Mouse (Mus musculus): ENCODE results near the gene Cmtr1. TPM values are rescaled to one million over a fixed set of nuclear protein-coding genes. Genes with fewer than 3 reads are reported as not detected.

The Cmtr1 gene
- polyA plus RNA-seq, 1 experiment, result 55.7 TPM

- H3ac ChIP-seq (ENCODE audit: control insufficient read depth, insufficient read length), result no peak overlapping the region
- H3K27me3 ChIP-seq (ENCODE audit: control insufficient read depth, insufficient read depth, insufficient read length), result no peaks in the 10 kb centered on the region
- H3K4me2 ChIP-seq (ENCODE audit: low read depth), result no peak overlapping the region
- no peak for TF ChIP-seq SRF (IDR thresholded peaks at IDR 0.05; ENCODE audit: control insufficient read depth, insufficient read length, low read depth)
- TF ChIP-seq MYOG (IDR thresholded peaks at IDR 0.05; ENCODE audit: control insufficient read depth in 1 of 3, insufficient read depth in 1 of 3, insufficient read length in 2 of 3, low read depth in 2 of 3), result no peak
- TF ChIP-seq USF1 (IDR thresholded peaks at IDR 0.05; ENCODE audit: low read depth), result no peak
- TF ChIP-seq REST (IDR thresholded peaks at IDR 0.05; ENCODE audit: insufficient read depth, insufficient read length), result no peak
- no peak for TF ChIP-seq MYOD1 (IDR thresholded peaks at IDR 0.05; ENCODE audit: control insufficient read depth in 1 of 3, insufficient read length in 2 of 3, low read depth in 2 of 3)
- no peak for TF ChIP-seq POLR2AphosphoS2 (IDR thresholded peaks at IDR 0.05; ENCODE audit: insufficient read length, low read depth)
- no peak for TF ChIP-seq CEBPB (IDR thresholded peaks at IDR 0.05; ENCODE audit: insufficient read depth, poor library complexity, severe bottlenecking)
- TF ChIP-seq TCF12 (IDR thresholded peaks at IDR 0.05; ENCODE audit: insufficient read depth, poor library complexity, severe bottlenecking), result no peak
- no peak for TF ChIP-seq TCF3 (IDR thresholded peaks at IDR 0.05; ENCODE audit: insufficient read length, low read depth)
- TF ChIP-seq E2F4 (IDR thresholded peaks at IDR 0.05; ENCODE audit: insufficient read depth), result no peak
- TF ChIP-seq MAX (IDR thresholded peaks at IDR 0.05; ENCODE audit: low read depth), result no peak
- TF ChIP-seq POLR2A (IDR thresholded peaks at IDR 0.05; ENCODE audit: insufficient read length, low read depth), result no peak
- no peak overlapping the region for H3K4me3 ChIP-seq
- H3K79me2 ChIP-seq (ENCODE audit: control insufficient read depth, insufficient read depth), result no peaks in the 10 kb centered on the region
- peaks cover 34% of the 10 kb centered on the region for H3K36me3 ChIP-seq (ENCODE audit: control insufficient read depth, insufficient read depth)
Observed at GRCm38 (mm10) chr17:29692827-29693226, 32.4 kb downstream of the Cmtr1 start.

GRCm38 (mm10) chr17:29693571-29693970 lies 33.2 kb downstream of the Cmtr1 start:
- H3ac ChIP-seq (ENCODE audit: control insufficient read depth, insufficient read length), result no peak overlapping the region
- peaks cover 36% of the 10 kb centered on the region for H3K36me3 ChIP-seq (ENCODE audit: control insufficient read depth, insufficient read depth)
- H3K27me3 ChIP-seq (ENCODE audit: control insufficient read depth, insufficient read depth, insufficient read length), result no peaks in the 10 kb centered on the region
- no peak for TF ChIP-seq MAX (IDR thresholded peaks at IDR 0.05; ENCODE audit: low read depth)
- TF ChIP-seq MYOG (IDR thresholded peaks at IDR 0.05; ENCODE audit: control insufficient read depth in 1 of 3, insufficient read depth in 1 of 3, insufficient read length in 2 of 3, low read depth in 2 of 3), result peak in 1 of 3 experiments; percentile 19
- H3K4me2 ChIP-seq (ENCODE audit: low read depth), result no peak overlapping the region
- no peak overlapping the region for H3K4me3 ChIP-seq
- no peaks in the 10 kb centered on the region for H3K79me2 ChIP-seq (ENCODE audit: control insufficient read depth, insufficient read depth)

GRCm38 (mm10) chr17:29694516-29694915 lies 34.1 kb downstream of the Cmtr1 start:
- Histone ChIP-seq H3ac (ENCODE audit: control insufficient read depth, insufficient read length) (no peak overlapping the region), H3K4me2 (ENCODE audit: low read depth) (no peak overlapping the region), H3K36me3 (ENCODE audit: control insufficient read depth, insufficient read depth) (peaks cover 39% of the 10 kb centered on the region), H3K27me3 (ENCODE audit: control insufficient read depth, insufficient read depth, insufficient read length) (no peaks in the 10 kb centered on the region), H3K4me3 (no peak overlapping the region), H3K79me2 (ENCODE audit: control insufficient read depth, insufficient read depth) (no peaks in the 10 kb centered on the region)
- TF ChIP-seq USF1 (IDR thresholded peaks at IDR 0.05; ENCODE audit: low read depth) (no peak), CEBPB (IDR thresholded peaks at IDR 0.05; ENCODE audit: insufficient read depth, poor library complexity, severe bottlenecking) (no peak), MAX (IDR thresholded peaks at IDR 0.05; ENCODE audit: low read depth) (no peak), MYOG (IDR thresholded peaks at IDR 0.05; ENCODE audit: control insufficient read depth in 1 of 3, insufficient read depth in 1 of 3, insufficient read length in 2 of 3, low read depth in 2 of 3) (no peak), POLR2A (IDR thresholded peaks at IDR 0.05; ENCODE audit: insufficient read length, low read depth) (no peak), POLR2AphosphoS2 (IDR thresholded peaks at IDR 0.05; ENCODE audit: insufficient read length, low read depth) (no peak), E2F4 (IDR thresholded peaks at IDR 0.05; ENCODE audit: insufficient read depth) (no peak), TCF3 (IDR thresholded peaks at IDR 0.05; ENCODE audit: insufficient read length, low read depth) (no peak), REST (IDR thresholded peaks at IDR 0.05; ENCODE audit: insufficient read depth, insufficient read length) (no peak), MYOD1 (IDR thresholded peaks at IDR 0.05; ENCODE audit: control insufficient read depth in 1 of 3, insufficient read length in 2 of 3, low read depth in 2 of 3) (no peak)

GRCm38 (mm10) chr17:29696940-29697339 lies 36.5 kb downstream of the Cmtr1 start:
- no peak overlapping the region for H3ac ChIP-seq (ENCODE audit: control insufficient read depth, insufficient read length)
- H3K4me2 ChIP-seq (ENCODE audit: low read depth), result no peak overlapping the region
- no peak for TF ChIP-seq CEBPB (IDR thresholded peaks at IDR 0.05; ENCODE audit: insufficient read depth, poor library complexity, severe bottlenecking)
- TF ChIP-seq MYOD1 (IDR thresholded peaks at IDR 0.05; ENCODE audit: control insufficient read depth in 1 of 3, insufficient read length in 2 of 3, low read depth in 2 of 3), result no peak
- no peak for TF ChIP-seq TCF12 (IDR thresholded peaks at IDR 0.05; ENCODE audit: insufficient read depth, poor library complexity, severe bottlenecking)
- no peak for TF ChIP-seq POLR2A (IDR thresholded peaks at IDR 0.05; ENCODE audit: insufficient read length, low read depth)
- TF ChIP-seq SRF (IDR thresholded peaks at IDR 0.05; ENCODE audit: control insufficient read depth, insufficient read length, low read depth), result no peak
- no peak overlapping the region for H3K4me3 ChIP-seq
- no peaks in the 10 kb centered on the region for H3K79me2 ChIP-seq (ENCODE audit: control insufficient read depth, insufficient read depth)
- no peaks in the 10 kb centered on the region for H3K27me3 ChIP-seq (ENCODE audit: control insufficient read depth, insufficient read depth, insufficient read length)
- H3K36me3 ChIP-seq (ENCODE audit: control insufficient read depth, insufficient read depth), result peaks cover 45% of the 10 kb centered on the region

- Histone ChIP-seq H3K36me3 (ENCODE audit: control insufficient read depth, insufficient read depth) (peaks cover 45% of the 10 kb centered on the region), H3K4me3 (no peak overlapping the region), H3K4me2 (ENCODE audit: low read depth) (no peak overlapping the region), H3K79me2 (ENCODE audit: control insufficient read depth, insufficient read depth) (no peaks in the 10 kb centered on the region), H3K27me3 (ENCODE audit: control insufficient read depth, insufficient read depth, insufficient read length) (no peaks in the 10 kb centered on the region), H3ac (ENCODE audit: control insufficient read depth, insufficient read length) (no peak overlapping the region)
- no peak for TF ChIP-seq POLR2A (IDR thresholded peaks at IDR 0.05; ENCODE audit: insufficient read length, low read depth)
- peak; percentile 35 for TF ChIP-seq POLR2AphosphoS2 (IDR thresholded peaks at IDR 0.05; ENCODE audit: insufficient read length, low read depth)
- no peak for TF ChIP-seq SRF (IDR thresholded peaks at IDR 0.05; ENCODE audit: control insufficient read depth, insufficient read length, low read depth)
- TF ChIP-seq MYOG (IDR thresholded peaks at IDR 0.05; ENCODE audit: control insufficient read depth in 1 of 3, insufficient read depth in 1 of 3, insufficient read length in 2 of 3, low read depth in 2 of 3), result no peak
Observed at GRCm38 (mm10) chr17:29698421-29698820, 38.0 kb downstream of the Cmtr1 start.

All from myocyte (in vitro differentiated cells).